Mouse (Mus musculus): ENCODE measurements around the gene Dtx3l.
"Not testable (repeated sequence)": the region's sequence is repeated elsewhere in the genome, so short reads cannot be mapped to it uniquely, and the experiment has no call there.

The Dtx3l gene

GRCm38 (mm10) chr16:35938211-35939151, at the start of gene Dtx3l, which contains the start of gene Parp9:
Gene Dtx3l (minus strand): TSS chr16:35939151.
Gene Parp9 (plus strand): TSS chr16:35938470.
- DNase-seq (ENCODE audit: low spot score), result peak; percentile 55

GRCm38 (mm10) chr16:35987930-35988329, 49.0 kb upstream of the Dtx3l start:
- DNase-seq (ENCODE audit: low spot score), result no peak

GRCm38 (mm10) chr16:35984471-35984870, 45.5 kb upstream of the Dtx3l start:
- DNase-seq (ENCODE audit: low spot score), result no peak

GRCm38 (mm10) chr16:35983517-35984101, 44.7 kb upstream of the Dtx3l start:
- DNase-seq (ENCODE audit: low spot score), result peak; percentile 64

- peak; percentile 92 for DNase-seq (ENCODE audit: low spot score)
These were observed 44.1 kb upstream of the Dtx3l start for GRCm38 (mm10) chr16:35982902-35983516.

- DNase-seq (ENCODE audit: low spot score), result peak; percentile 6
These were observed 43.6 kb upstream of the Dtx3l start for GRCm38 (mm10) chr16:35982506-35982901.

GRCm38 (mm10) chr16:35981363-35981821, 42.4 kb upstream of the Dtx3l start:
- DNase-seq (ENCODE audit: low spot score), result peak; percentile 100

GRCm38 (mm10) chr16:35978450-35978849, 39.5 kb upstream of the Dtx3l start, which contains the start of gene Kpna1:
Gene Kpna1 (plus strand): TSS chr16:35978750.
- not testable (repeated sequence) for DNase-seq (ENCODE audit: low spot score)

- DNase-seq (ENCODE audit: low spot score), result no peak
These were observed 35.1 kb upstream of the Dtx3l start for GRCm38 (mm10) chr16:35974021-35974420.

GRCm38 (mm10) chr16:35968149-35968548, 29.2 kb upstream of the Dtx3l start:
- no peak for DNase-seq (ENCODE audit: low spot score)

- DNase-seq (ENCODE audit: low spot score), result no peak
These were observed 28.4 kb upstream of the Dtx3l start for GRCm38 (mm10) chr16:35967319-35967718.

- DNase-seq (ENCODE audit: low spot score), result no peak
These were observed 27.6 kb upstream of the Dtx3l start for GRCm38 (mm10) chr16:35966411-35967115.

- DNase-seq (ENCODE audit: low spot score), result not testable (repeated sequence)
These were observed 27.0 kb upstream of the Dtx3l start for GRCm38 (mm10) chr16:35965991-35966390.

- DNase-seq (ENCODE audit: low spot score), result no peak
These were observed 13.7 kb upstream of the Dtx3l start for GRCm38 (mm10) chr16:35952628-35953130.

GRCm38 (mm10) chr16:35951216-35951615, 12.3 kb upstream of the Dtx3l start:
- DNase-seq (ENCODE audit: low spot score), result no peak

GRCm38 (mm10) chr16:35949264-35949663, 10.3 kb upstream of the Dtx3l start:
- no peak for DNase-seq (ENCODE audit: low spot score)

- no peak for DNase-seq (ENCODE audit: low spot score)
These were observed 2.4 kb upstream of the Dtx3l start for GRCm38 (mm10) chr16:35941382-35941781.

- peak; percentile 69 for DNase-seq (ENCODE audit: low spot score)
These were observed 739 bp upstream of the Dtx3l start for GRCm38 (mm10) chr16:35939690-35940089.

GRCm38 (mm10) chr16:35939261-35939660, 310 bp upstream of the Dtx3l start:
- DNase-seq (ENCODE audit: low spot score), result no peak

GRCm38 (mm10) chr16:35933181-35933580, 5.8 kb downstream of the Dtx3l start:
- no peak for DNase-seq (ENCODE audit: low spot score)

- no peak for DNase-seq (ENCODE audit: low spot score)
These were observed 6.5 kb downstream of the Dtx3l start for GRCm38 (mm10) chr16:35932179-35933055.
